Mouse (Mus musculus) liver, embryonic 16.5 days (tissue): Measurements from ENCODE around the gene Pmepa1. TPM values are rescaled to one million over a fixed set of nuclear protein-coding genes. Genes with fewer than 3 reads are reported as not detected.

Experiments
- ATAC-seq: fragments of 200-750 bp; cut with Nextera tagmentation; 2 replicates; pipeline ENCODE4 v1.8.0; 2017; ENCODE audit warnings: low read depth, mild to moderate bottlenecking, moderate number of reproducible peaks, moderate library complexity
- H3K27ac ChIP-seq: fragments of 300-500 bp; sonication (generic); 2 replicates; pipeline ENCODE4 v1.5.1; 2014; ENCODE audit warnings: mild to moderate bottlenecking, low read length
- H3K27me3 ChIP-seq: fragments of 300-500 bp; sonication (generic); 2 replicates; pipeline ENCODE4 v1.6.1; 2014; ENCODE audit warnings: low read depth, low read length, mixed read lengths; ENCODE audit not compliant: control insufficient read depth, insufficient read depth
- H3K36me3 ChIP-seq: fragments of 300-500 bp; sonication (generic); 2 replicates; pipeline ENCODE4 v1.6.1; 2014; ENCODE audit warnings: mild to moderate bottlenecking; ENCODE audit not compliant: control insufficient read depth, insufficient read depth
- H3K4me1 ChIP-seq: fragments of 300-500 bp; sonication (generic); 2 replicates; pipeline ENCODE4 v1.6.1; 2014; ENCODE audit warnings: low read depth, low read length, mixed read lengths; ENCODE audit not compliant: control insufficient read depth
- H3K4me2 ChIP-seq: fragments of 300-500 bp; sonication (generic); 2 replicates; pipeline ENCODE4 v1.6.1; 2014; ENCODE audit warnings: low read depth, low read length, mixed read lengths
- H3K4me3 ChIP-seq: fragments of 300-500 bp; sonication (generic); 2 replicates; pipeline ENCODE4 v1.5.1; 2014; ENCODE audit warnings: low read depth, mild to moderate bottlenecking, low read length
- H3K9ac ChIP-seq: fragments of 300-500 bp; sonication (generic); 2 replicates; pipeline ENCODE4 v1.6.1; 2014; ENCODE audit warnings: low read depth, low read length
- H3K9me3 ChIP-seq: fragments of 300-500 bp; sonication (generic); replicated peaks from 2 replicates; pipeline ENCODE4 v1.6.1; 2016; ENCODE audit warnings: low read length; ENCODE audit not compliant: control insufficient read depth
- WGBS: fragments of 180-500 bp; shearing (Covaris S2); extraction: QIAGEN DNeasy Blood & Tissue Kit; methylation state at CpG from one replicate; pipeline ENCODE4 v1.1.7; 2014; ENCODE audit not compliant: insufficient replicate concordance; 5-methylcytosine and 5-hydroxymethylcytosine counted together
- polyA plus RNA-seq: library from polyadenylated mRNA; unstranded; fragments of >200 nt; fragmentation: Nextera tagmentation; extraction: Ambion mirVana; gene quantifications from 2 replicates; pipeline ENCODE4 v1.2.1, GENCODE M21; 2015

Pmepa1 gene
- polyA plus RNA-seq, 1 experiment from 2014 or later = 0.14 TPM

- Histone ChIP-seq H3K4me2 (no peak overlapping the region), H3K27ac (no peak overlapping the region), H3K36me3 (no peaks in the 10 kb centered on the region), H3K4me1 (no peaks in the 10 kb centered on the region), H3K9me3 (no peaks in the 10 kb centered on the region), H3K9ac (no peak overlapping the region), H3K27me3 (0 out of 2 replicates have a peak, but pooled peaks cover 2% of the 10 kb centered on the region), H3K4me3 (no peak overlapping the region)
- ATAC-seq = no peak
- WGBS = 58% methylated on average over 11 of the region's 11 CpGs
Observed at GRCm38 (mm10) chr2:173180721-173181388, 95.5 kb downstream of the Pmepa1 start.

DNA sequence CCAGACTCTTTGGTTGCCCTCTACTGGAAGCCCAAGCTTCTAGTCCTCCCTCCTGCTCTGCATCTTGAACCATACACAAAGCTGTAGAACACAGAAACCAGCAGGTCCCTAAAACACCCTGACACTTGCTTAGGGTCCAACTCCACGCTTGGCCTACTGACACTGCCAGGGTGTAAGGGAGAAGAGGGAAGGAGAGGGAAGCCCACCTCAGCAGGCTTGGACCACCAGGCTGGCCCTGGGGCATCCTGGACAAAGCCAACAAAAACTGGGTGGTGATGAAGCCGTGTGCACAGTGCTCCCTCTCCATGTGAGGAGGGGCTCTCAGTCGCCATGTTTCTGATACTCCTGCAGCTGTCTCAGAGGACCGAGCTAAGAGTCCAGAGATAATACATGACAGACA lies 96.3 kb downstream of the Pmepa1 start:
- Histone ChIP-seq H3K27me3 (0 out of 2 replicates have a peak, but pooled peaks cover 2% of the 10 kb centered on the region), H3K36me3 (no peaks in the 10 kb centered on the region), H3K4me1 (no peaks in the 10 kb centered on the region), H3K4me2 (no peak overlapping the region), H3K9ac (no peak overlapping the region), H3K27ac (no peak overlapping the region), H3K4me3 (no peak overlapping the region), H3K9me3 (0 out of 2 replicates have a peak, but pooled peaks cover 2% of the 10 kb centered on the region)
- no peak for ATAC-seq
- 43% methylated on average over 4 of the region's 4 CpGs for WGBS

DNA sequence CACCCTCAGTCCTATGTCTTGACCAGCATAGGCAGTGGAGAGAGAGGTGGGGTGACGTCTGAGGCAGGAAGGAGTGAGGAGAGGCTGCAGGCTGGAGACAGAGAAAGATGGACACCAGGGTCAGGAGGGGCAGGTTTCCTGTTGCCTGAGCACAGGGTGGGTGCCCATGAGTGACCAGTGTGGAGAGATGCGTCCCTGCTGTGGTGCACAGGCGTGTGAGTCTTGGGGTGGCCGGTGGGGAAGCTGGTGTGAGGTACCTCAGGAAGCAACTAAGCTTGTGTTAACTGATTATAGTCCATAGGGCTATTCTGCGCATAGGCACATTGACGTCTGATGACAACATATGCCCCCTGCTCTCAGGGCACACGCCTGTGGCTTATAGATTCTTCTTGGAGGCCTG lies 97.3 kb downstream of the Pmepa1 start:
- Histone ChIP-seq H3K27ac (no peak overlapping the region), H3K36me3 (no peaks in the 10 kb centered on the region), H3K9me3 (0 out of 2 replicates have a peak, but pooled peaks cover 2% of the 10 kb centered on the region), H3K9ac (no peak overlapping the region), H3K27me3 (no peaks in the 10 kb centered on the region), H3K4me3 (no peak overlapping the region), H3K4me2 (no peak overlapping the region), H3K4me1 (no peaks in the 10 kb centered on the region; the same call in 1 of the 2 replicates)
- no peak for ATAC-seq
- 49% methylated on average over 7 of the region's 7 CpGs for WGBS

- H3K4me1 ChIP-seq = peaks cover 2% of the 10 kb centered on the region; the same call in 1 of the 2 replicates
- H3K36me3 ChIP-seq = no peaks in the 10 kb centered on the region
- no peaks in the 10 kb centered on the region for H3K27me3 ChIP-seq
- H3K4me3 ChIP-seq = no peak overlapping the region
- H3K27ac ChIP-seq = no peak overlapping the region
- WGBS = 62% methylated on average over 8 of the region's 8 CpGs
- 0 out of 2 replicates have a peak, but pooled peaks cover 2% of the 10 kb centered on the region for H3K9me3 ChIP-seq
- no peak for ATAC-seq
- H3K4me2 ChIP-seq = no peak overlapping the region
- H3K9ac ChIP-seq = no peak overlapping the region
Observed at GRCm38 (mm10) chr2:173177951-173178350, 98.4 kb downstream of the Pmepa1 start.

GRCm38 (mm10) chr2:173177481-173177880 lies 98.9 kb downstream of the Pmepa1 start:
- 0 out of 2 replicates have a peak, but pooled peaks cover 2% of the 10 kb centered on the region for H3K9me3 ChIP-seq
- ATAC-seq = no peak
- no peak overlapping the region for H3K27ac ChIP-seq
- H3K9ac ChIP-seq = no peak overlapping the region
- H3K4me2 ChIP-seq = no peak overlapping the region
- H3K27me3 ChIP-seq = no peaks in the 10 kb centered on the region
- peaks cover 2% of the 10 kb centered on the region; the same call in 1 of the 2 replicates for H3K4me1 ChIP-seq
- H3K36me3 ChIP-seq = no peaks in the 10 kb centered on the region
- 26% methylated on average over 5 of the region's 5 CpGs for WGBS
- no peak overlapping the region for H3K4me3 ChIP-seq

DNA sequence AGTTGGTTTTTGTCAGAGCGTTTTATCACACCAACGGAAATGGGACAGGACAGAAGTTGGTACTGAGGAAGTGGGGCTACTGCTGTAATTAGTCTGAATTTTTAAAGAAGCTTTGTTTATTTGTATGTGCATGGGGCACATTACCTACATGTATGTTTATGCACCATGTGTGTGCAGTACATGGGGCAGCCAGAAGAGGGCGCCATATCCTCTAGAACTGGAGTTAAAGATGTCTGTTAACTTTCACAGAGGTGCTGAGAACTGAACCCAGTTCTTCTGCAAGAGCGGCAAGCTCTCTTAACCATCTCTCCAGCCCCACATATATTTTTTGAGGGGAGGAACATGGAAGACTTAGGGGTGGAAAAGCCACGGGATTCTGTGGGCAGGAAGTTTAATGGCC lies 100.6 kb downstream of the Pmepa1 start:
- Histone ChIP-seq H3K4me3 (no peak overlapping the region), H3K9me3 (0 out of 2 replicates have a peak, but pooled peaks cover 2% of the 10 kb centered on the region), H3K4me2 (no peak overlapping the region), H3K9ac (no peak overlapping the region), H3K36me3 (no peaks in the 10 kb centered on the region), H3K27ac (no peak overlapping the region), H3K27me3 (peaks cover 9% of the 10 kb centered on the region), H3K4me1 (peaks cover 6% of the 10 kb centered on the region; the same call in 1 of the 2 replicates)
- ATAC-seq = no peak
- 76% methylated on average over 5 of the region's 5 CpGs for WGBS

DNA sequence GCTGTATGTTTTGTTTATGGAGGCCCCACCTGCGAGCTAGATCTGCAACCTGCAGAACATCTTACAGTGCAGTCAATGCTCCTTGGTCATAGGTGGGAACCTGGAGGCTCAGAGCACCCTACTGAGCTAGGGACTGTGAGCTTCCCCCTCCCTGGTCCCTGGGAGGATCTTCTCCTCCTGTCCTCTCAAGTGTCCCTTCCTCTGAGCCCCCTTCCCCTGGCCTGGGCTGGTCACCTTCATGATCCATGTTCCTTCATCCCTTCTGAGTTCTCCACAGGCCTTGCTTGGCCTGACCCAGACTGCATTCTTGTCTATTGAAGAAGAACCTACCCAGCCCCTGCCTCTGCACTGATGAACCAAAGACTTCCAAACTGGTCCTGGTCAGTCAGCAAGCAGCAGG lies 101.8 kb downstream of the Pmepa1 start:
- no peak overlapping the region for H3K9ac ChIP-seq
- H3K27ac ChIP-seq = no peak overlapping the region
- no peak; the same call in 1 of the 2 replicates for ATAC-seq
- 0 out of 2 replicates have a peak, but pooled peaks cover 2% of the 10 kb centered on the region for H3K9me3 ChIP-seq
- no peak overlapping the region for H3K4me2 ChIP-seq
- 11% methylated on average over 1 of the region's 1 CpGs for WGBS
- H3K36me3 ChIP-seq = no peaks in the 10 kb centered on the region
- peaks cover 9% of the 10 kb centered on the region for H3K27me3 ChIP-seq
- H3K4me3 ChIP-seq = no peak overlapping the region
- H3K4me1 ChIP-seq = peaks cover 6% of the 10 kb centered on the region; the same call in 1 of the 2 replicates

Other genes starting within 250 kb of the Pmepa1 start
- gene Ctcfl, start 157.0 kb downstream of the Pmepa1 start, polyA plus RNA-seq = 0.05 and 0.06 TPM in 2 replicates
- 0.80 and 0.93 TPM in 2 replicates for gene Pck1, start 123.5 kb downstream of the Pmepa1 start, polyA plus RNA-seq
- gene Zbp1, start 57.6 kb downstream of the Pmepa1 start, polyA plus RNA-seq = 0.68 and 1.0 TPM in 2 replicates
- gene 1700021F07Rik, start 246.1 kb upstream of the Pmepa1 start, polyA plus RNA-seq = not detected in 2 replicates